Mouse (Mus musculus): ENCODE data around the gene Timm8a2.

Timm8a2 gene

GRCm38 (mm10) chr14:122011768-122012167, 22.7 kb upstream of the Timm8a2 start:
- no peak for DNase-seq (ENCODE audit: low spot score in 2 of 2)

GRCm38 (mm10) chr14:122012193-122012592, 22.3 kb upstream of the Timm8a2 start:
- DNase-seq (ENCODE audit: low spot score in 2 of 2), result no peak

GRCm38 (mm10) chr14:122012814-122013213, 21.7 kb upstream of the Timm8a2 start:
- peak; percentile 32 to 54 for DNase-seq (ENCODE audit: low spot score in 2 of 2)

GRCm38 (mm10) chr14:122013417-122013951, 21.0 kb upstream of the Timm8a2 start:
- DNase-seq (ENCODE audit: low spot score in 2 of 2), result peak; percentile 43 to 62

- no peak for DNase-seq (ENCODE audit: low spot score in 2 of 2)
Measured at GRCm38 (mm10) chr14:122017958-122018357, 16.5 kb upstream of the Timm8a2 start.

- DNase-seq (ENCODE audit: low spot score in 2 of 2), result no peak
Measured at GRCm38 (mm10) chr14:122019389-122019788, 15.1 kb upstream of the Timm8a2 start.

- no peak for DNase-seq (ENCODE audit: low spot score in 2 of 2)
Measured at GRCm38 (mm10) chr14:122020567-122020966, 13.9 kb upstream of the Timm8a2 start.

GRCm38 (mm10) chr14:122023054-122023453, 11.4 kb upstream of the Timm8a2 start:
- no peak for DNase-seq (ENCODE audit: low spot score in 2 of 2)

- DNase-seq (ENCODE audit: low spot score in 2 of 2), result no peak
Measured at GRCm38 (mm10) chr14:122023928-122024327, 10.5 kb upstream of the Timm8a2 start.

GRCm38 (mm10) chr14:122028926-122029745, 5.3 kb upstream of the Timm8a2 start:
- DNase-seq (ENCODE audit: low spot score in 2 of 2), result peak in 1 of 2 experiments; percentile 47

- DNase-seq (ENCODE audit: low spot score in 2 of 2), result no peak
Measured at GRCm38 (mm10) chr14:122029851-122030250, 4.6 kb upstream of the Timm8a2 start.

GRCm38 (mm10) chr14:122032045-122032444, 2.4 kb upstream of the Timm8a2 start:
- DNase-seq (ENCODE audit: low spot score in 2 of 2), result no peak

GRCm38 (mm10) chr14:122035181-122035580, 707 bp downstream of the Timm8a2 start:
- DNase-seq (ENCODE audit: low spot score in 2 of 2), result no peak

GRCm38 (mm10) chr14:122035860-122036259, 1.4 kb downstream of the Timm8a2 start:
- no peak for DNase-seq (ENCODE audit: low spot score in 2 of 2)

GRCm38 (mm10) chr14:122038874-122039647, 4.6 kb downstream of the Timm8a2 start:
- no peak for DNase-seq (ENCODE audit: low spot score in 2 of 2)

GRCm38 (mm10) chr14:122041413-122041825, 6.9 kb downstream of the Timm8a2 start:
- DNase-seq (ENCODE audit: low spot score in 2 of 2), result no peak

- DNase-seq (ENCODE audit: low spot score in 2 of 2), result no peak
Measured at GRCm38 (mm10) chr14:122042142-122042694, 7.7 kb downstream of the Timm8a2 start.

- no peak for DNase-seq (ENCODE audit: low spot score in 2 of 2)
Measured at GRCm38 (mm10) chr14:122047784-122048183, 13.3 kb downstream of the Timm8a2 start.

GRCm38 (mm10) chr14:122048816-122049215, 14.3 kb downstream of the Timm8a2 start:
- DNase-seq (ENCODE audit: low spot score in 2 of 2), result no peak

- peak in 1 of 2 experiments; percentile 54 for DNase-seq (ENCODE audit: low spot score in 2 of 2)
Measured at GRCm38 (mm10) chr14:122052896-122053635, 18.6 kb downstream of the Timm8a2 start.

- DNase-seq (ENCODE audit: low spot score in 2 of 2), result no peak
Measured at GRCm38 (mm10) chr14:122056871-122057270, 22.4 kb downstream of the Timm8a2 start.

Data from spleen, postnatal 10 days (tissue).